Mouse (Mus musculus) T-helper 1 cell (primary cell): Measurements from ENCODE around the gene Kank2.

Source experiments
- in situ Hi-C: fragments of 300-600 bp; cut with MboI, MseI; formaldehyde crosslinking; loops from one replicate; pipeline ENCODE4 v1.15.1; 2025; ENCODE audit warnings: high pct_unique_total_duplicates

Kank2 gene

DNA sequence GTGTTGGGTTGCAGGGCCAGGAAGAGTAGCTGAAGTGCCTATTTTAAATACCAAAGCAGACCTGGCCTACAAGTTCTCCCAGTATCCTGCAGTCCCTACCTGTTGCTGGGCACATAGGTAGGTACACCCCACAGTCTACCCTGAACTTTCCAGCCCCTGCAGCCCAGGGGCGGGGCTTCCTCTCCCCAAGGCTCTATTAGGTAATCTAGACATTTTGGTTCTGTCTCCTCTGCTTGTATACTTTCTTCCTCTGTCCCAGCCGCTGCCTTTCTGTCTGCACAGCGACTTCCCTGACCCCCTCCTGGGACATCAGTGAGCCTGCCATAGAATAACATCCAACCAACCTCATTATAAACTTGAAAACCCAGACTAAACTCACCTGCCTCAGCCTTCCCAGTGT lies 48.2 kb downstream of the Kank2 start:
- in situ Hi-C loops, result no loop called here

DNA sequence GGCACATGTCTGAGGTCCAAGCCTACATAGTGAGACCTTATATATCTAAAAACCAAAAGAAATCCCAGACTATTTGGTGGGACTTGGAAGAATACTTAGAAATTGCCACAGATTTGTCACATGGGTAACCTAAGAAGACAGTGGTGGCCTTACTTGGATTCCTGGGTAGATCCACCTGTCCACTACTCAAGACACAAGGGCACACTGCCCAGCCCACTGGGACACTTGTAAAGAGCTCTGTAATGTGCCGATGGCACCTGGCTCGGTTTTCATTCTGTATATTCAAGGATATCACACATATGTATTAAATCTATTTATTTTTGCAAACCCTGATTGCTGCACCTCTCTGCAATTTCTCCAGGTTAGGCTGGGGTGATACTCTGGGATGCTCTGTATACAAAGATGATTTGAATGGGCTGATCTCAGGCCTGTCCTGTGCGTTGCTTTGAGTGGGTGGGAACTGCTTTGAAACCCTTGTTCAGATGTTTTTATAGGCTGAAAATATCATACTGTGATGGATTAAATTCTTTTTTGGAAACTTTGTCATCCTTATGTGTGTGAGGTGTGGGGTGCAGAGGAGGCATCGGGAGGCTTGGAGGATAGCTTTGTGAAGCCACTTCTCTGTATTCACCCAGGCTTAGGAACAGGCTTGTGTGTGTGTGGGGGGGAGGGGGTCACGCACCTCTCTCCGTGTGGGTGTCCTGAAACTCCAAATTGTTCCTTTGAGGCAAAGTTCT lies 49.0 kb downstream of the Kank2 start:
- in situ Hi-C loops, result no loop called here

DNA sequence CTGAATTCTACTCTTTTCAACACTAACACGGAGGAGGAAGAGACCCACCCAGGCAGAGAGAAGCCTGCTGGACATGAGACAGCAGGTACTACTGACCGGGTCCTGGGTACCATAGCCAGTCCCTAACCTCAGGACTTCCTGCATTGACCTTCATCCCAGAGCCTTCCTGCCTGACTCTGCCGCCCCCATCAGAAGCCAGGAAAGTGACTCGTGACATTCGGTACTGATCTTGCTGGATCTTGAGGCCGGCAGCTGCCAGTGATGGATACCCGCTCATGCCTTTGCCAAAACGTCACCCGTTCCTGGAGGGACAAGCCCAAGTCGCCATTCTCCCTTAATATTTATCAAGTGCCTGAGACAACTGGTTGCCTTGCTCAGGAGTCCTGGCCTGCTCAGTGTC lies 50.1 kb downstream of the Kank2 start:
- in situ Hi-C loops, result no loop called here

DNA sequence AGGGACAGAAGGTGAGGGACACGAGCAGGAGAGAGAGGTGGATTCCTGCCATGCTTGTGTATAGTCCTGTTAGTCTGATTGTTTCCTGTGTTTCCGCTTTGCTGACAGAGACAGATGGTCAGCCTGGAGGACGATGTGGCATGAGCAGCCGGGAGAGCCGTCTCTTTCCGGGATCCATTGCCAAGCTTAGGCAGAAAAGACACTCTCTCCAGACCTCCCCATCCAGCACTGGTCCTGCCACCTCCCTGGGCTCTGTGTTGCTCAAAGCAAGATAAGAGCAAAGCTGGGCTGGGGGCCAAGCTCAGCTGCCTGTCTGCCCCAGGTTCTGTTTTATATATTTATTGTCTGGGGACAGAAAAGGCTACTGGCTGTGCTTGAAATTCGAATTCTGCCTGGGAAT lies 50.5 kb downstream of the Kank2 start:
- in situ Hi-C loops, result no loop called here

DNA sequence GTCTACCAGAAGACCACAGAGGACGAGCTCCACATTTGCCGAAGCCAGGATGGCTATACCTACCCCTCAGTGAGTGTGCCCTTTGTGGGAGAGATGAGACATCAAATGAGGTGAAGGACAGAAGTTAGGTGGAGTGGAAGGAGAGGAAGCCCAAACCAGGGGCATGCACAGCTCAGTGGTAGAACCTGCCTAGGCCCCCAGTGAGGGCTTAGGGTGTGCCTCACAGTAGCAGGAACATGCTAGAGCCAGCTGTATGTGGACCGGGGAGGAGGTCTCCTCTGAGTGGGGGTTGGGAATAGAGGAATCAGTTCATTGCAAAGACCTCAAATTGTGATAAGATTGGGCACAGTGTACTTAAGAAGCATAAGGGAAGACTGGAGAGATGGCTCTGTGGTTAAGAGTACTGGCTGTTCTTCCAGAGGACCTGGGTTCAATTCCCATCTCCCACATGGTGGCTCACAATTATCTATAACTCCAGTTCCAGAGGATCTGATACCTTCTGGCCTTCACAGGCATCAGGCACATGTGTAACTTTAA lies 51.2 kb downstream of the Kank2 start:
- in situ Hi-C loops, result no loop called here

DNA sequence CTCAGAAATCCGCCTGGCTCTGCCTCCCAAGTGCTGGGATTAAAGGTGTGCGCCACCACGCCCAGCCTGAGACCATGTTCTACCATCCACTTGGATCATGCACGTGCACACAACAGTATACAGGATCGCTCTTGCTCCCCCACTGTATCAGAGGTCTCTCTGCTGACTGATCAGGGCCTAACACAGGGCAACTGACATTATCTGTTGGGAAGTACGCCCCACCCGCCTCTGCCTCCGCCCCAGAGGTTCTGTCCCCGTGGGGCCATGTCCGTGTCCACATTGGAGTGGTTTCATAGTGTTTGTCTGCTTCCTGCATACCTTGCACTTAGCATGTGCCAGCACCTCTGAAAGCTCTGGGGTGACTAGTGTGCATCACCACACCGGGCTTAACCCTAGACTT lies 57.0 kb downstream of the Kank2 start:
- in situ Hi-C loops, result no loop called here

DNA sequence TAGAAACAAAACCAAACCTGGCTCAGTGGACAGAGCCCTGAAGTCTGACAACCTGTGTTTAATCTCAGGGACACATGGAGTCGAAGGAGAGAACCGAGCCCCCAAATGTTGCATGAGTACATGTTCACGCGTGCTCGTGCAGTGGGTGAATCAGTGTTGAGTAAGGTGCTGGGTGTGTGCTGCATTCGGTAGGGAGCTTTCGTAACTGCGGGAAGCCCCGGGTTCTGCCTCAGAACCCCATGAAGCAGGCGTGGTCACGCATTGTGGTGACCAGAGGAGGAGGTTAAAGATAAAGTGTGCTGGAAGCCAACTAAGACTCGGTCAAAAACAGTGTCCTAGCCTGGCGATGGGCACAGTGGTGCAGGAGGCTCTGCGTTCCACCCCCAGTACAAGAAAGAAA lies 58.1 kb downstream of the Kank2 start:
- in situ Hi-C loops, result no loop called here

DNA sequence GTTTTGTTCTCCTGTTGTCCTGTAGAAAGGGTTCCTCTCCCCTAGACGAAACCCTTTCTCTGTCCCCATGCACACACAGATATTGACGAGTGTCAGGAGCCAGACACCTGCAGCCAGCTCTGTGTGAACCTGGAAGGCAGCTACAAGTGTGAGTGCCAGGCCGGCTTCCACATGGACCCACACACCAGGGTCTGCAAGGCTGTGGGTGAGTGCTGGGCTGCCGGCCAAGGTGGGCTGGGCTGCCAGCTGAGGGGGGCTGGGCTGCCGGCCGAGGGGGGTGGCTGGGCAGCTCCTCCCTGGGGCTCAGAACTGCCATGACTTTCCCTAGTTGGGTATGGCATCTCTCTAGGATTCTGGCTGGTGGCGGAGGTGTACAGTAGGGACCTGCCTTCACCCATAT lies 59.8 kb downstream of the Kank2 start:
- in situ Hi-C loops, result loop anchor here (10.0 kb wide), 1 partner anchor 814 kb away; no protein-coding TSS in a partner anchor

DNA sequence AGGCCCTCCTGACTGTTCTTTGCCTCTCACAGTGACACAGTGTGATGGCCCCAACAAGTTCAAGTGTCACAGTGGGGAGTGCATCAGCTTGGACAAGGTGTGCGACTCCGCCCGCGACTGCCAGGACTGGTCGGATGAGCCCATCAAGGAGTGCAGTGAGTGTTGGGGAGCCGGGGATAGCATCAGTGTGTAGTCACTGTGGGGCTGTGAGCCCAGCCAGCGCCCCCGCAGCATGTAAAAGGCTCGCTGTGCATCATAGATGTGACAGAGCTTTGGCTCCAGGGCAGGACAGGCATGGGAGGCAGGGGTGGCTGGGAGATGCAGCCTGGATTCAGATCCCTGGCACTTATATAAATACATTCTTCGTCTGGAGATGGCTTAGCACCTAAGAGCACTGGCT lies 61.4 kb downstream of the Kank2 start:
- in situ Hi-C loops, result loop anchor here (10.0 kb wide), 1 partner anchor 812 kb away; no protein-coding TSS in a partner anchor

DNA sequence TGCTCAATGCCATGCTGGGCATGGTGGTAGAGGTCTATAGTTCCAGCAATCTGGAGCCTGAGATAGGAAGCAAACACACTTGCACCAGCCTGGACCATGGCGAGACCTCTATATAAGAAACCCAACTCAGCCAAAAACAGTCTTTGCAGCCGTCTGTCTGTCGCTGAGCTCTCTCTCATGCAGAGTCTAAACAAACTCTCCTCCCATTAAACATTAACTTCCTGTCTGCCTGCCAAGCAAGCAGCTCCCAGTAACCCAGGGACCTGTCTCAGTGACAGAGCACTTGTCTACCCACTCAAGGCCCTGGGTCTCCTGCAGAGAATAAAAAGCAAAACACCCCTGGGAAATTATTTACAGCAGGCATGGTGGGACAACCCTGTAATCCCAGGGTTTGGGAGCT lies 62.0 kb downstream of the Kank2 start:
- in situ Hi-C loops, result loop anchor here (10.0 kb wide), 1 partner anchor 812 kb away; no protein-coding TSS in a partner anchor

DNA sequence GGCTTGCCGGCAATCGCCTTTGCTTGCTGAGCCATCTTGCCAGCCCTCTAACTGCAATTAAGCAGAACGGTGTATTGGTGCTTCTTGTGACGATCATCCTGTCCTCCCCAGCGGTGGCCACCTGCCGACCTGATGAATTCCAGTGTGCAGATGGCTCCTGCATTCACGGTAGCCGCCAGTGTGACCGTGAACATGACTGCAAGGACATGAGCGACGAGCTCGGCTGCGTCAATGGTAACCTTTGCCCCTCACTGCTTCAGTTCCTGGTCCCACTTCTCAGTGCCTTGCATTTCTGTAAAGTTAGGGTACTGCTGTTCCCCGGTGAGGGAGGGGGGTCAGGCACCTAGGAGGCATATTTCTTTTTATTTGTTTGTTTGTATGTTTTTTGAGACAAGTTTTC lies 63.4 kb downstream of the Kank2 start:
- in situ Hi-C loops, result loop anchor here (10.0 kb wide), 1 partner anchor 810 kb away; no protein-coding TSS in a partner anchor

DNA sequence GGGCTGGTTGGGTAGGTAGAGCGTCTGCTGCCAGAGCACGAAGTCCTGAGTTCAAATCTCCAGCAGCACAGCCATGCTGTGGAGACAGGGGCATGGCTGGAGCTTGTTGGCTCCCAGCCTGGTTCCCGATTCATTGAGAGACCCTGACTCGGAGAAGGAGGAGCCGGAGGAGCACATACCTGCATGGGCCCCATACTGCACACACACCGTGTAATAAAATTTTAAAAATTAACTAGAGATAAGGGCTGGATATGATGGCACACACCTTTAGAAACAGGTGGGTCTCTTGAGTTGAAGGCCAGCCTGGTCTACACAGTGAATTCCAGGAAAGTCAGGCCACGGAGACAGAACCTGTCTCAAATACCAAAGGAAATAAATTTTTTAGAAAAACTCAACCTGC lies 64.6 kb downstream of the Kank2 start:
- in situ Hi-C loops, result loop anchor here (10.0 kb wide), 1 partner anchor 809 kb away; no protein-coding TSS in a partner anchor

DNA sequence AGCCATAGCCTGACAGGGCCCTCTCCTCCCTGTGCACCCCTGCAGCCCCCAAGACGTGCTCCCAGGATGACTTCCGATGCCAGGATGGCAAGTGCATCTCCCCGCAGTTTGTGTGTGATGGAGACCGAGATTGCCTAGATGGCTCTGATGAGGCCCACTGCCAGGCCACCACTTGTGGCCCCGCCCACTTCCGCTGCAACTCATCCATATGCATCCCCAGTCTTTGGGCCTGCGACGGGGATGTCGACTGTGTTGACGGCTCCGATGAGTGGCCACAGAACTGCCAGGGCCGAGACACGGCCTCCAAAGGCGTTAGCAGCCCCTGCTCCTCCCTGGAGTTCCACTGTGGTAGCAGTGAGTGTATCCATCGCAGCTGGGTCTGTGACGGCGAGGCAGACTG lies 65.1 kb downstream of the Kank2 start:
- in situ Hi-C loops, result loop anchor here (10.0 kb wide), 1 partner anchor 809 kb away; no protein-coding TSS in a partner anchor

DNA sequence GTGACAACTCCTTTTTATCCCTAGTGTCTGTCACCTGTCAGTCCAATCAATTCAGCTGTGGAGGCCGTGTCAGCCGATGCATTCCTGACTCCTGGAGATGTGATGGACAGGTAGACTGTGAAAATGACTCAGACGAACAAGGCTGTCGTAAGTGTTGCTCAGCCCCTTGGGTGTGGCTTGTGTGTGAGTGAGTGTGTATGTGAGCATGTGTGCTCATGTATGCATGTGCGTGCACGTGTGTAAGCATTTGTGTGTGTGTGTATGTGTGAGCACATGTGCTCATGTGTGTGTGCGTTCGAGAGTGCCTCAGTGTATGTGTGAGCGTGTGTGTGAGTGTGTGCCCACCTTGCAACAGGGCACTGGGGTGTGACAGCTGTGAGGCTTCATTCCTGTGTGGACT lies 66.3 kb downstream of the Kank2 start:
- in situ Hi-C loops, result loop anchor here (10.0 kb wide), 1 partner anchor 807 kb away; no protein-coding TSS in a partner anchor

DNA sequence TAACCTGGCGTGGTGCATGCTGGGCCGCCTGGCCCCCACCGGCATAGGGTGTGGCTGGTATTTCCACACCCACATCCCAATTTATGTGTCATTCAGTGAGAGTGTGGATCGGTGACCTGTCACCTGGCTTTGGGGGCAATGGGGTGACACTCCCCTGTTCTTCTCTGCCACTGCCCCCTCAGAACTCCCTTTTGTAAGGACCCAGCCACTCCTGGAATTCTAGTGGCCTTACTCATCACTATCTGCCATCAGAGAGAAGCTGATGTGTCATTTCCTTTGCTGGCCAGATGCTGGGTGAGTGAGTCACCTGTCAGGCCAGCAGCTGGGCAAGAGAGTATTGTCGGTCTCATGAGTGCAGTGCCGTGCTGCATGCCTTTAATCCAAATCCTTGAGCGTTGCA lies 69.3 kb downstream of the Kank2 start:
- in situ Hi-C loops, result no loop called here

DNA sequence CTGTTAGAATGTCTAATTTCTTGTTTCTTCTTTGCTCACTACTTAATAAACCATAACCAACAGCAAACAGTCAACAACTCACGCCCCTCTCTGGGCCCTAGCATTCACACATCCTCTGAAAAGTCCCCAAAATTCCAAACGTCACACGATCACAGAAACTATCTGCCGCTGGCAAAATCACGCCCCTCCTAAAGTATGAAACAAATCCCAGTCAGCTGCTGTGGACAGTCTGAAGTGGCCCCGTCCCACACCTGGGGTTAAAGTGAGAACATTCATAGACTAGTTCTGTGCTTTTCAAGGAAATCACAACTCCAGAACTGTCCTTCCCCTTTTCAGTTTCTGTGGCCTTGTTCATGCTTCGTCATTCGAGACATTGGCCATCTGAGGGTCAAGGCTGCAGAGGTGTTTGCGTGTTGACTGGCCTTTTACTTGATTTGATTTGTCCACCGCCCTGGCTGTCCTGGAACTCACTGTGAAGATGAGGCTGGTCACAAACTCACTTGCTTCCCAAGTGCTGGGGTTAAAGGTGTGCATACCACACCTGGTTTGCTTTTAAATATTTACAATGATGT lies 70.2 kb downstream of the Kank2 start:
- in situ Hi-C loops, result no loop called here

DNA sequence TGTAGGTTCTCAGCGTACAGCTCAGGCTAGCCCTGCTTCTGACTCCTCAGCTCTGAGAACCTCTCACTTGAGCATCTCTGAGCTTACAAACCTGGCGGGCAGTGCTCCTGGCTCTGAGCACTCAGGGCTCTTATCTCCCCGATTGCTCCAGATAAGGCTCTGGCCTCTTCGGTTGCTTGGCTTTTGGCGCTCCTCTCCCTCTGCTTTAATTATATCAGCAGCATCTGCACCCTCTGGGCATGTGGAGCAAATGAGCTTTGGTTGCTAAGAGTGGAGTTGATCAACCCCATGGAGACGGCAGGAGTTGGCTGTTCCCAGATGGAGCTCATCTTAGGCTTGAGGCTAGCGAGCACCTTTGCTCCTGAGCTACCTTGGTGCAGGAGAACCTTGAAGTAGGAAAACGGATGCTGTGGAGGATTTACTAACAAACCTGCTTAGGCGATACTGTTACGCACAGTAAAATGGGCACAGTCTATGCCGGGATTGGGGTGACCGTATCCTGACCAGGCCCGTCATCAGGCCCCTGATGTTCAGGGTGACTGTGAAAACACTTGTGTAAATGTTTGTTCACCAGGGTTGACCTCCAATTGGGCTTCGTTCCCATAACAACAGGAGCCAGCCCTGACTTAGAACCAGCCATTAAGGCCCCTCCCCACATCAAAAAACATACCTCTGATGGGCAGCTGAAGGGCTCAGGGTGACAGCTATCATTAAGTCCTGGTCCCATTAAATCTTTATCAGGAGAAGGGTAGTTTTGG lies 72.1 kb downstream of the Kank2 start:
- in situ Hi-C loops, result no loop called here

DNA sequence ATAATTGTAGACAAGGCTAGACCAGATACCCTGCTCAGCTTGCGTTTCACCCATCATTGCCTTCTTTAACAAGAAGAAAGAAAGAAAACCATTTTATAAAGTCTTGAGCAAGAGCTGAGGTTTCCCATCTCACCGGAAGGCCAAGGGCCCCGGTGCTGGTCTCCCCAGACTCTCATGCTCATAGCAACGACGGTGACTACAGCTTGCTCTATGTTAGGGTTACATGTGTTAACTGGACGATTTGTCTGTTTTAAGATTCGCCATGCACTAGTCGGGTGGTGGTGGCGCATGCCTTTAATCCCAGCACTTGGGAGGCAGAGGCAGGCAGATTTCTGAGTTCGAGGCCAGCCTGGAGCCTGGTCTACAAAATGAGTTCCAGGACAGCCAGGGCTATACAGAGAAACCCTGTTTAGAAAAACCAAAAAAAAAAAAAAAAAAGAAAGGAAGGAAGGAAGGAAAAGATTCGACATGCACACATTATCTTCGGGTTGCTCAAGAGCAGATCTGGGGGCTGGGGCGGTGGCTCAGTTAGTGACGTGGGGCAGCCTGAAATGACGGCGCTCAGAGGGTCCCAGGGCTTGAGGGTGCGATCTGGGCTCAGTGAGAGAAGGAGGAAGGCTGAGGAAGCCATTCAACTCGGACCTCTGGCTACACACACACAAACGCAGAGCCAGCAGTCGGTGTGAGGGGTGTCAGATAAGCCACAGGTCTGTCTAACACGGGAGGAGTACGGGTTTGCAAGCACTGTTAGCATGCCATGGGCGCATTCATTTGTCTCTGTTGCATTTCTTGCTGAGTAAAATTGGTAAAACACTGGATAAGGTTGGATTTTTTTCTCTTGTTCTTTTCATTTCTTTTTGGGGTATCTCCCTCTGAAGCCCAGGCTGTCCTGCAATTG lies 73.1 kb downstream of the Kank2 start:
- in situ Hi-C loops, result no loop called here

DNA sequence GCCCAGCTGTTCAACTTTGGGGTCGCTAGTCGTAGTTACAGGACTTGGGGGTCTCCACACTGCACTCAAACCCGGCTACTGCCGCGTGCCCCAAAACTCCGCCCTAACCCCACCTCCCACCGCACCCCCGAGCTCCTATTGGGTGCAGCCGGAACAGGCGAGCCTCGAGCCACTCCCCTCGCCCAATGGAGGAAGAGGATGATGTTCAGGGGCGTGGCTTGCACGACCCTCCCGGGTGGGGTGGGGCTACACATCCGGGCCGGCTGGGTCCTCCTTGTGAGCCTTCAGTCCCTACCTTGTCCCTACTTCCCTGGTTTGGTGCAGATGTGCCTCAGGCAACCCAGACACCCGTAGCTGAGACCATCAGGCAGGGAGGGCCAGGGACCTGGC lies 74.4 kb downstream of the Kank2 start:
- in situ Hi-C loops, result no loop called here

DNA sequence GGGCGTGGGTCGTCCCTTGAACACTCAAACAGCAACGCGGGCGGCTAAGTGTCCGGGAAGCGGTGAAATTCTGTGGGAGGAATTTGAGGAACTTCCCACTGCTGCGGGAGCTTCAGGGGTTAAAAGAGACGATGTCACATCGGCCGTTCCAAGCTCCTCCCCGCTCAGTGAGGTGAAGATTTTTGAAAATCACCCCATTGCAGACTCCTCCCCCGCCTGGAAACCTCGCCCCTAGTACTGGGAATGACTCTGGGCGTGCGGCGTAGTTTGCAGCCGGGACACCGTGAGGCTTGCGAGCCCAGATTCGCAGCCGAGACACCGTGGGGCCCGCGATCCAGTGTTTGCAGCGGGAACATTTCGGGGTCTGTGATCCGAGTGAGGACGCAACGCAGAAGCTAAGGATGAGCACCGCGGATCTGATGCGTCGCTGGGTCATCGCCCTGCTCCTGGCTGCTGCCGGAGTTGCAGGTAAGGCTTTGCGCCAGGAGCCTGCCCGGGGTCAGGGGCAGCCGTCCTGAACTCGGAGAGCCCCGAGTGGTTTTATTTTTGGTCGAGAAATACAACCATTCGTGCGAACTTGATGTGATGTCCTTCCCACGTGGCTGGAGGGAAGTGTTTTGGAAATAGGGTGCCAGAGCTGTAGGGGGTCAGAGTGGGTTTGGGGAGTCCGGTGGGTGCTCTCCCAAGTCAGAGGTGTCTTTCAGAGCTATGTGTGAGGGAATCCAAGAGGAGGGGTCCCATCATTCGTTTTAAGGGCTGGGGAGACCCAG lies 75.0 kb downstream of the Kank2 start, which contains the start of gene Ldlr:
TSS of gene Ldlr (plus strand) at position 107 of the 770 bp plus-strand sequence.
- in situ Hi-C loops, result no loop called here
